Mouse (Mus musculus): ENCODE measurements around the gene Atn1. TPM values are rescaled to one million over a fixed set of nuclear protein-coding genes. Genes with fewer than 3 reads are reported as not detected.
A peak's percentile ranks its signal among the peaks of the same experiment; 100 is the strongest.

Gene Atn1
- total RNA-seq, 2 experiments from 2014 or later, result 3.0 to 25.1 TPM

DNA sequence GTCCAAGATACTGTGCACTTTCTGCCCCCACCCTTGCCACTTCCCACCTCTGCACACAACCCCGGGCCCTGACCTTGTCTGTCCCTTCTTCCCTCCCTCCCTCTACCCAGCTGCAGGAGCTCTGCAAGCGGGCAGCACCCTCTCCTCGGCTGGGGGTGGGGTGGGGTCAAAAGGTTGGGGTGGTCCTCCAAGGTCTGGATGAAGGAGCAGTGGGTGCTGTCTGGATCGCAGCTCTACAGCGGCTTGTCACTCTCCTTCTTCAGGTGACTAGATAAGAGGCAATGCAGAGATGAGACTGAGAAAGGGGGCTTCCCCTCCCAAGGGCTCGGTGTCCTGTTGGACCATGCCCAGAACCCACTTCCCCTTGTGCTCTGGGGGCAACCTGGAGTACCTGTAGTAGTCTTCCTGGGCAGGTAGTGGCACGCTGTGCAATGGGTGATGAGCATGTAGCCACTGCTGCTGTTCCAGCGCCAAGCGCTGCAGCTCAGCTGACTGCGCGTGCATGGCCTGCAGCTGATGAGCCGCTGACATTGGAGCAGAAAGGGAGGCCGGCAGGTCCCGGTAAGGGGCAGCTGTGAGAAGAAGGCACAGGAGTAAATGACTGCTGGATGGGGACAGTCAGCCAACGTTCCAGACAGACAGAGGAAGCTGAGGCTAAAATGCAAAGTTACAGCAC lies 13.3 kb downstream of the Atn1 start:
- ATAC-seq (replicated peaks; ENCODE audit: poor library complexity, severe bottlenecking), result no peak

DNA sequence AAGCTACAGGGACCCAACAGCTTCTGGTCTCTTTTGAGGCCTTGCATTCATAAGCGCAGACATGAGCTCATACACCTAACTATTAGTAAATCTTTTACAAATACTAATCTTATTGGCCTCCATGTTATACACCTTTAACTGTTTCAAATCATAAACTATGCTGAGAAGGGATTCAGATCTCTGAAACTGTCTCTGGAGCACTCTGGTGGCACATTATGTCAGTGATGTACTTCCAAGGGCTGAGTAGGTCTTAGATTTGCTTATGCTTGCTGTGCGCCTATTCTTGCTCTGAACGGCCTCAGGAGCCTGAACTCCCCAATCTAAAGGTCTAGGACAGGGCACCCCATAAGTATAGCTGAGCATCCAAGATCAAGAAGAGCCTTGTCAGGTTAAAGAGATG lies 14.5 kb downstream of the Atn1 start:
- no peak for ATAC-seq (replicated peaks; ENCODE audit: poor library complexity, severe bottlenecking)

GRCm38 (mm10) chr6:124740888-124741761 lies 15.2 kb downstream of the Atn1 start, which contains the start of gene Grcc10:
Gene Grcc10 (minus strand): TSS chr6:124741374.
- peak; percentile 58 for ATAC-seq (replicated peaks; ENCODE audit: poor library complexity, severe bottlenecking)

DNA sequence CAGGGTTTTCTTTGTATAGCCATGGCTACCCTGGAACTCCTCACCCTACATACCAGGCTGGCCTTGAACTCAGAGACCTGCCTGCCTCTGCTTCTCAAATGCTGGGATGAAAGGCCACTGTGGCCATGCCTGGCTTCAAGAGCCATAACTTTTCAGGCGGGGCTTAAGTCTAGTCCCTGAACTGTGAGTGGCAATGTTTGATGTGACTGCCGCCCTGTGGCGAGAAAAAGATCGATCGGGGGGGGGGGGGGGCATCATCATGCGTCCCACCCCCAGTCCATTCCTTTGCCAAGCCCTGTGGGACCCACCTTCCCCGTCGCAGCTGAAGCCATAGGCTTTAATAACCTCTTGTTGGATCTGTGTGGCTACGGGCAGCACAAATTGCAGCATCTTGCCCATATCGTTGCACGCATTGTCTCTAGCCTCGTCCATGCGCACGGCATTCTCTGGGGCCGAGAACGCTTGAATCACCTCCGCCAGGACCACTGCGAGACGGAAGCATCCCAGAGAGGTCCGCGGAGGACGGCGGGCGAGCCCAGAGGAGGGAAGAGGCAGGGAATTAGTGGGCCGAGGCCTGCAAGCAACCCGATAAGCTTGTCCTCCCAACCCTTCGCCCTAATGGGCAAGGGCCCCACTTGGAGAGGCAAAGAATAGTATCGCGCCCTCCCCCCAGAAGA lies 16.0 kb downstream of the Atn1 start:
- ATAC-seq (replicated peaks; ENCODE audit: poor library complexity, severe bottlenecking), result no peak; the same call in none of the 2 replicates

GRCm38 (mm10) chr6:124739231-124739796 lies 17.0 kb downstream of the Atn1 start:
- ATAC-seq (replicated peaks; ENCODE audit: poor library complexity, severe bottlenecking), result no peak

DNA sequence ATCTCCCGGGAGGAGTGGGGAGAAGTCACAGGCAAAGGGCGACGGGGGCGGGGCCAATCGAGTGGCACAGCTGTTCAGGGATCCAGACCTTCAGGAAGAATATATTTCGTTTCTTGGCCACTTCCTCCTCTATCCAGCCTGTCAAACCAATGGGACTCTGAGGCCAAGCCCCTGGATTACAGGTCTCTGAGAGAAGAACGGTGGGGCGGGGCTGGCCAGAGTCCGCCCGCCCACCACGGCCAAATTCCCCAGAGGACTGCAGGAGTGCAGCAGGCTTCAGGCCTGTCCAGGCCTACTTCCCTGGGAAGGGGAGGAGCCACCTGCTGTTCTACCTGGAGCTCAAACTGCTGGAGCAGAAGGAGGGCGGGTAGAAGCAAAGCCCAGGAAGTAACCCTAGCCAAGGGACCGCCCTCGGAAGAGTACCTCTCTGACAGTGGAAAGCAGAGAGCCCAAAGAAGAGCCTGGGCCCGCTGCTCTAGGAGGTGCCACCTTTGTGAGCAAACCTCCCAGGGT lies 17.8 kb downstream of the Atn1 start, which contains the start of gene Ptpn6:
TSS of gene Ptpn6 (minus strand) at position 204 of the 513 bp plus-strand sequence.
- ATAC-seq (replicated peaks; ENCODE audit: poor library complexity, severe bottlenecking), result peak; percentile 49

DNA sequence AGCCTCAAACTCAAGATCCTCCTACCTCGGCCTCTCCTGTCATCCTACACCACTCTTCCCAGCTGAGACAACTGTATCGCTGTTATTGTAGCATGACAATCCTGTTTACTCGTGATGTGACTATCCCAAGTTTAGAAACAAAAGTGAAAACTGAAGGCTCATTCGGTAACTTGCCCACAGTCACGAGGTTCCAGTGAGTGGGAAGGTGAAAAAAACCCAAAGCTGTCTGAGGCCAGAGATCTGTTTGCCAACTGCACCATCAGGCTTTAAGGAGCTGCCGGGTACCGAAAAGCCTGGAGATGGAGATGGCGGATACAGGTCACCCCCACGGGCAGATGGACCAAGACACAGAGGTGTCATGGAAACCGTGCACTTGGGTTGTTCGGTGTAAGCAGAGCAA lies 19.3 kb downstream of the Atn1 start:
- ATAC-seq (replicated peaks; ENCODE audit: poor library complexity, severe bottlenecking), result no peak

DNA sequence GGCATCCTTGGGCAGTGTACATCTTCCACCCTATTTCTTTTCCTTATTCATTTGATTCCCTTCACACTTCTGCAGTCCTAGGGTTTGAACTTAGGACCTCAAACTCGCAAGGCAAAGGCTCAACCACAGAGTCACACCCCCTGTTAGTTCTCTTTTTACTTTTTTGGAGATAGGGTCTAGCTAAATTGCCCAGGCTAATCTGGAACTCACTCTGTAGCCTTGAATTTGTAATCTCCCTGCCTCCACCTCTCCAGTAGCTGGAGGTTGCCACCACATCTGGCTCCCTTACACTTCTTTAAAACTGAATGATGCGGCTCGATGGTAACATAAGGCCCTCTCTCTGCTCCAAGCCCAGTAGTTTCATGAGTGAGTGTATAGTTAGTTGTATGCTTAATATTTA lies 21.9 kb downstream of the Atn1 start:
- ATAC-seq (replicated peaks; ENCODE audit: poor library complexity, severe bottlenecking), result no peak

DNA sequence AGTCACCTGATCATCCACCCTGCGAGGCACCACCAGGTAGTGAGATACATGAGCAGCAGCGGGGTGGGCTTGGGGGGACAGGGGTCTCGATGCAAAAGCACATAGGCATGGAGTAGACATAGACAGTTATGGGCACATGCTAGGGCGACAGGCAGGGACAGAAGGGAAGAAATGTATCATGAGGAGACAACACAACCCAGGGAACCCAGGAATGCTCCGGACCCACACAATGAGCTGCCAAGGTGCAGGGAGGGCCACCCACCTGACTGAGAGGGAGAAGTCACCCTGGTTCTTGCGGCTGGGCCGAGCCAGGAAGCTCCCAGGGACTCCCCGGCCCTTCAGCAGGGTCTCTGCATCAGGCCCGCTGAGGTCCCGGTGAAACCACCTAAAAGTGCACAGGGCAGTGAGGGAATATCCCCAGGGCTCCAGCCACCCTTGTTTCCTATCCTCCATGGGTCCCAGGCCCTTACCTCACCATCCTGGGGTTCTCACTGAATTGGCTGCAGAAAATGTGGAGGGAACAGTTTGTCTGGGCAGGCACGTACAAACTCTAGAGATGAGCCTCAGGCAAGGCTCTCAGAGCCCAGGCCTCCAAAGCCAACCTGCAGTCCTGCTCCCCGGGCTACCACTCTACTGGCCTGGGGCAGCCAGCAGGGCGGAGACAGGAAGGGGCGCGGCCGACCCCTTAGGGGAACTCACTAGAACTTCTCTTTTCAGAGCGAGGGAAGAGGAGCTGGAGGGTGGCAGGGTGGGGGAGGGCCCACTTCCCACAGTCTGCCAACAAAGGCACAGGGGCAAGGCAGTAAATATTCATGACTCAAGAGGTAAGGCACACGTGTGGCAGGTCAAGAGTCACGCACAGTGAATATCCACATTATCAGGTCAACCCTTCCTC lies 23.6 kb downstream of the Atn1 start:
- ATAC-seq (replicated peaks; ENCODE audit: poor library complexity, severe bottlenecking), result peak; percentile 83

- no peak for ATAC-seq (replicated peaks; ENCODE audit: poor library complexity, severe bottlenecking)
Observed at GRCm38 (mm10) chr6:124731038-124731437, 25.3 kb downstream of the Atn1 start.

DNA sequence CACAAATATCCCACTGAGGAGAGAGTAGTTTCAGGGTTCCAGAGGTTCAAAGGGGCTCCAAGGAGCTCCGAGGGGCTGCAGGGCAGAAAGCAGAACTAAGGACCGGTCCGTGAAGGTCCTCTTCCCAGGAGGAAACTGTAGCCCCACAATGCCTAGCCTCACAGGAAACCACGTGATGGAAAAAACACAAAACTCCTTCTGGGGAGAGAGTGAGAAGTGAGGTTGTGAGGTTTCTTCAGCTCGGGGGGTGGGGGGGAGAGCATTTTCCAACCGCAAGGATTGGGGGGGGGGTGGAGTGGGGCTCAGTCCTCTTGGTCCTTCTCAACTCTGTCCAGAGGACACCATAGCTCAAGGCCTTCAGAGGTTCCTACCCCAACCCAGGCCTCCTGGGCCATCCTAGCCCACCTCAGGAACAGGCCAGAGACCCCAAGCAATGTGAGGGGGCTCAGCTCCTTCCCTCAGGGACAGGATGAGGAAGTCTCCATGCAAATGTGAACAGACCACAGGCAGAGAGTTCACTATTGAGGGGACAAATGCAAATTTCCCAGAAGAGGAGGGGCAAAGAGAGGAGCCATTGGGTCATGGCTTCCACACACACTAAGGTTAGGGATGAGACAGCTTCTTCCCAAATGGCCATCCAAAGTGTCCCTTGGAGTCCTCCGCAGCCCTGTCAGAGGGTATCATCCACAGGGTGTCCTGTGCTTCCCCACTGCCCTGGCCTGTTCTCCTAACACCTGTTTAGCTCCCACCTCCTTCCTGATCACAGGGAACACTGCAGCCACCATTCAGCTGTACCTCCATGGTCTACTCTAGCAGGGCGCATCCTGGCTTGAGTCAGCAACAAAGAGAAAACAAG lies 26.2 kb downstream of the Atn1 start:
- ATAC-seq (replicated peaks; ENCODE audit: poor library complexity, severe bottlenecking), result peak; percentile 63

GRCm38 (mm10) chr6:124728621-124729020 lies 27.7 kb downstream of the Atn1 start:
- ATAC-seq (replicated peaks; ENCODE audit: poor library complexity, severe bottlenecking), result no peak

DNA sequence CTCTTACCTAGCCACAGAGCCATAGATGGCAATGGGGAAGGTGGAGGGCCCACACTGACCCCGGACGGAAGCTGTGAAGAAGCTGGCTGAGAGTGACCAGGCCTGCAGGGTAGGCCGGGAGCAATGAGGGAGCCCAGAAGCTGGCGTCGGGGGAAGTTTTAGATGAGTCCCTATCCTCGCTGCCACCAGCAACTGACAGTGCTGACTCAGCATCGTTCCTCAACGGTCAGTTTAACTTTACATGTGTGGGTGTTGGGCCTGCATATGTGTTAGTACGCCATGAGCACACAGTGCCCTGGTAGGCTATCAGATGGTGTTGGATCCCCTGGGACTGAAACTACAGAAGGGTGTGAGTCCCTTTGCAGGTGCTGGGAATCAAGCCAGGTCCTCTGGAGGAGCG lies 31.9 kb downstream of the Atn1 start:
- no peak for ATAC-seq (replicated peaks; ENCODE audit: poor library complexity, severe bottlenecking)

DNA sequence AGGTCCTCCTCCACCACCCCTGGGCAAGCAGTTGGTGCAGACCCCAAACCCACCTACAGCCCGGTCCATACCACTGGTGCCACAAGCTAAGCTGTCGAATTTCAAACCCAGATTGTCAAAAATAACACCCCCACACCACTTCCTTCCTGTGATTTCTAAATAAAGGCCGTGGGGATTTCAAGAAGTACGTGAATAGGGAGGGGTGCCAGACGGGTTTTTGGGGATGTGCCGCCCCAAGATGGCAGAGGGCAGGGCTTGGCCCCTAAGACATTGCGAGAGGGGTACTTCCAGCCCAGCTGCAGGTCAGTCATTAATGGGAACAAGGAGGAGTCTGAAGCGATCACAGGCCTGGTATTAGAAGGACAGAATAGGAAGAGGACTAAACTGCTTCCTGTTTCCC lies 32.8 kb downstream of the Atn1 start:
- ATAC-seq (replicated peaks; ENCODE audit: poor library complexity, severe bottlenecking), result peak; percentile 75

DNA sequence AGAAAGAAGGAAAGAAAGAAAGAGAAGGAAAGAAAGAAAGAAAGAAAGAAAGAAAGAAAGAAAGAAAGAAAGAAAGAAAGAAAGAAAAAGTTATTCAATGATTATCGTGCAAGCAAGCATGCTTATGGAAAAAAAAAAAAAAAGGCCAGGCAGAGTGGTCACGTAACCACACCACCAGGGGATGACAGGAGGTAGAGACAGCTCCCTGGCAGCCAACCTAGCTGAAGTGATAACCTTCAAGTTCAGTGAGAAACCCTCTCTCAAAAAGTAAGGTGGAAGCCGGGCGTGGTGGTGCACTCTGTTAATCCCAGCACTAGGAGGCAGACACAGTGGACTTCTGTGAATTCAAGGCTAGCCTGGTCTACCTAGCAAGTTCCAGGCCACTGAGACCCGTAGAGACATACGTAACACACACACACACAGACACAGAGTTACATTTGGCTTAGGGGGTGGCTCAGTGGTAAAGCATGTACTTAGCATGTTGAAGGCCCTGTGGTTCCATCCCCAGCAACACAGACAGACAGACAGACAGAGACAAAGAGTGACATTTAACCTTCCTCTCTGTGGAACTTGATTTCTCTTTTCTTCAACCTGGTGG lies 33.3 kb downstream of the Atn1 start:
- ATAC-seq (replicated peaks; ENCODE audit: poor library complexity, severe bottlenecking), result no peak; the same call in 1 of the 2 replicates

DNA sequence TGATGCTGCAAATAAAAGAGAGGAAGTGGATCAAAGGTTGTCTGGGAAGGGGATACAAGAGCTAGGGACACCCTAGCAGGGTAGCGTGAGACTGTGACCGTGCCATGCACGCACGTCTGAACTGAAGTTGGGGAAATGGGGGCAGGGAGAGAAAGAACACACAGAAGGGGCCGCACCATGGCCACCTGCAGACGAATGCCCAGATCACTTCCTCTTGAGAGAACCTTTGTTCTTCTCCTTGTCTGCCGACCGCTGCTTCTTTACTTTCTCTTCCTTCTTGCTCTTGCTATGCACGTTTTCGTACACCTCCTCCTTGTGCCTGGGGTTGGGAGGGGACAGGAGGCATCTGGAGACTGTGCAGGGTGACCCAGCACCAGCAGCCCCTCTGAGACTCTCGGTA lies 35.4 kb downstream of the Atn1 start:
- ATAC-seq (replicated peaks; ENCODE audit: poor library complexity, severe bottlenecking), result peak; percentile 67

DNA sequence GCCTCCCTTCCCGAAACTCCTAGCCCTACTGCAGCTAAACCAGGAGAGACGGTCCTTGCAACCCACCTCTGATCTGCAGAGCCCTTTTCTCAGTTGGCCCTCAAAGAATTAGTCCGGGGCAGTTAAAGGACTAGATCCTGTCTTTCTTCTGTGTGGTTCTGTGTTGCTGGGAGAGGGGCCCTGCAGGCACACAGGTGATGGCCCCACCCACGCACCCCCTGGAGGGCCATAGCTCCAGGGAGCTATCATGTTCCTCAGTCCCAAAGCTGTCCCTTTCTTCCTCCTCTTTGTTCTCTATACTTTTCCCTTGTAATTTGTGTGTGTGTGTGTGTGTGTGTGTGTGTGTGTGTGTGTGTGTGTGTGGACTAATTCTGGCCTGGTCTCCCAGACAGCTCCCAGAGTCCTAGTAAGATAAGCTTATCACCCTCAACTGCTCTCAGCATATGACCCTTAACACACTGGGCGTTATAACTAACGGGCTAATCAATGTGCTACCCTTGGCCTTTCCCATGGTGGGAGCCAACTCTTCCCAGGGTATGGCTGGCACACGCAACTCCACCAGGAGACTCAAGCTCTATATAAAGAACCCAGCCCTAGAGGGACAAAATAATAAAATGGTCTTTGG lies 36.9 kb downstream of the Atn1 start:
- no peak for ATAC-seq (replicated peaks; ENCODE audit: poor library complexity, severe bottlenecking)

GRCm38 (mm10) chr6:124718703-124719102 lies 37.6 kb downstream of the Atn1 start:
- no peak for ATAC-seq (replicated peaks; ENCODE audit: poor library complexity, severe bottlenecking)

Data from granulocyte monocyte progenitor cell, adult 5-6 weeks (primary cell).